Comparison of ENCODE assay signal across 8 mouse cellular contexts in genomic region chr5:72559544-72560049, GRCm38 (mm10). TPM values are rescaled to one million over a fixed set of nuclear protein-coding genes. Genes with fewer than 3 reads are reported as not detected.
A peak's percentile ranks its signal among the peaks of the same experiment; 100 is the strongest.
DNase-seq lines count a peak whose midpoint lies in the region; ATAC-seq lines count a peak whose summit lies in the region.

Gene Nfxl1 (minus strand): TSS chr5:72559684.

- WGBS in intestine, embryonic 14.5 days, result under 1% methylated on average over 42 of the region's 42 CpGs

- H3K27ac ChIP-seq in intestine, embryonic 14.5 days (ENCODE audit: low read depth), result peak within 1 kb of the TSS; percentile 76

- H3K9me3 ChIP-seq in intestine, embryonic 14.5 days (ENCODE audit: control insufficient read depth, low read length), result no peaks in the 10 kb centered on the region

- ATAC-seq in intestine, embryonic 14.5 days (replicated peaks; ENCODE audit: low FRiP score, low TSS enrichment, low read depth), result peak; percentile 94

- peak within 1 kb of the TSS; percentile 87 for H3K4me3 ChIP-seq in intestine, embryonic 14.5 days (ENCODE audit: low read depth, low read length)

- H3K4me2 ChIP-seq in intestine, embryonic 14.5 days (ENCODE audit: low read length), result peak within 1 kb of the TSS; percentile 80

- H3K27me3 ChIP-seq in intestine, embryonic 14.5 days (replicated peaks; ENCODE audit: control insufficient read depth, insufficient read depth, low read length), result no peaks in the 10 kb centered on the region

- DNase-seq in adrenal gland, adult 18-20 months (ENCODE audit: low spot score in 2 of 2), result peak; percentile 93 to 94
- peak; percentile 99 for DNase-seq in embryo, embryonic 11 days
- DNase-seq in gastrocnemius, postnatal 25 days, result peak; percentile 96
- peak; percentile 96 for DNase-seq in intestine, embryonic 14.5 days (ENCODE audit: low spot score)
- DNase-seq in left cerebral cortex, postnatal 14 days (ENCODE audit: low spot score in 2 of 2), result peak; percentile 97 to 99
- peak; percentile 99 for DNase-seq in mesoderm, embryonic 11.5 days (ENCODE audit: low read depth, low spot score)
- peak; percentile 96 to 97 for DNase-seq in right cerebral cortex, postnatal 36 days (ENCODE audit: low spot score in 2 of 2)
- DNase-seq in yolk sac, embryonic 10.5 days (ENCODE audit: low spot score), result peak; percentile 98

- H3K9ac ChIP-seq in intestine, embryonic 14.5 days (ENCODE audit: low read length), result peak within 1 kb of the TSS; percentile 88

- H3K4me1 ChIP-seq in intestine, embryonic 14.5 days (replicated peaks; ENCODE audit: control insufficient read depth, insufficient read depth, low read length), result peaks cover 4% of the 10 kb centered on the region

- H3K36me3 ChIP-seq in intestine, embryonic 14.5 days (ENCODE audit: control insufficient read depth, insufficient read depth, low read length), result peaks cover 12% of the 10 kb centered on the region

- intact Hi-C loops in left cerebral cortex, postnatal 14 days (cut with DNase I), result loop anchor here (5.0 to 10.0 kb wide), 2 partner anchors 155 to 198 kb away; no protein-coding TSS in a partner anchor

RNA-seq across cellular contexts. Expression of gene Nfxl1, which starts in this region (rescaled TPM):
- total RNA-seq in adrenal gland, adult 18-20 months (2021), result 10 to 100 TPM; 11.9 to 13.5 TPM
- 1 to 10 TPM; 3.0 to 4.0 TPM for total RNA-seq in gastrocnemius, postnatal 25 days (2021)
- 22.5 and 24.0 TPM in 2 replicates for polyA plus RNA-seq in intestine, embryonic 14.5 days (2014; fragmentation: Nextera tagmentation; extraction: Ambion mirVana)
- total RNA-seq in left cerebral cortex, postnatal 14 days (2021), result 10 to 100 TPM; 11.2 to 17.1 TPM

Comparison
In these comparisons a context has a peak if more than half of its experiments do, and no peak if none do; other contexts are left out.
1. Peak in every context shown above with its lines: DNase-seq, ATAC-seq, H3K4me3 ChIP-seq and H3K27ac ChIP-seq.